Mouse (Mus musculus) spleen, embryonic (tissue): ENCODE data around the gene Acadvl.
"Not testable (repeated sequence)": the region's sequence is repeated elsewhere in the genome, so short reads cannot be mapped to it uniquely, and the experiment has no call there.

Source experiments
- CTCF ChIA-PET: fragments of 350-600 bp; sonication (Branson Sonifier 250); formaldehyde crosslinking; loops from one replicate; lab custom pipeline; 2022; lab: Charles Lee

Gene Acadvl

DNA sequence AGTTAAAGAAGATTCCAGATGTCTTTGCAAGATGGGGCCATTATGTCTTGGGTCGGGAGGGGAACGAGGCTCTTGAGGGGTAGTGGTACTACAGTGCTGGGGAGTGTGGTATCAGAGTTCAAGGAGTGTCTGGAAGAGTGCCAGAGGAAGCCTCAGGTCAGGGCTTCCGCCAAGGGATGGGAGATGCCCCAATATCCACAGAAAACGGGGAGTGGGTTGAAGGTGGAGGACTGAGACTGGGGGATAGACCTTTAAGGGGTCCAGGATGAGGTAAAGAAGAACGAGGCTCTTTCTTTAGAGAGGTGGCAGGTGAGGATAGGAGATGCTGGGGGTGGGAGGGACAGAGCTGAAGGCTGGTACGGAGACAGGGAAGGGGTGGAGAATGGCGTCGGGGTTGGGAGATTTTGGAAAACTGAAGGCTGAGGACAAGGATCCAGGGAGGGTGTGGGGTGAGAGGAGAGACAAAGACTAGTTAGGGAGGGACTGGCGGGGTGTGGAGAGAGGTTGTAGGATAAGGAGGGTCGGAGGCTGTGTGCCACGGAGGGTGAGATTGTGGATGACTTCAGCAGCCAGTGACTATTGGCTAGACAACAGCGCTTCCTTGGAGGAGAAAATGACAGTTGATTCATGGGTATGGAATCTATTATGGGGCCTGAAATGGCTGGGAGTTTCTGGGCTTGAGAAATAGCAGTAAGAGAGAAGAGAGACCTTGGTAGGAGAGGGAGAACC lies 13.4 kb upstream of the Acadvl start:
- CTCF ChIA-PET: interaction anchor here (0.5 to 0.7 kb wide), 2 partner anchors 37 to 725 kb away, joined by 4 read pairs; no protein-coding TSS in a partner anchor

DNA sequence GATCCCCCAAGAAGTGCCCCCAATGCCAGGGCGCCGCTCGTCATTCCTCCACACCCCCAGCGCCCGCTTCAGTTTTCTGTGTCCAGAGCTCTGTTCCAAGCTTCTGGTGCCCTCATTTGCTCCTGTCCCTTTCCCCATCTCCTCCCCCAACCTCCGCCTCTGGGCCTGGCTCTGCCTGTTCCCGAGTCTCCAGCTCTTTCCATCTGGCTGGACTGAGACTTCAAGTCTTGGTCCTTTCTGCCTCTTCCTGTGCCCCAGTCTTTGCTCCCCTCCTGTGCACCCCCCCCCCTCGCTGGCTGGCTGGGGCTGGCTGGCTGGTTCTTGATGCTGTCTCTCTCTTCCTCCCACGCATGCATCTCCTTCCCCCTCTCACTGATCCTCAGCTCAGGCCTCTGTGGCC lies 12.2 kb upstream of the Acadvl start:
- CTCF ChIA-PET: no interaction called here

DNA sequence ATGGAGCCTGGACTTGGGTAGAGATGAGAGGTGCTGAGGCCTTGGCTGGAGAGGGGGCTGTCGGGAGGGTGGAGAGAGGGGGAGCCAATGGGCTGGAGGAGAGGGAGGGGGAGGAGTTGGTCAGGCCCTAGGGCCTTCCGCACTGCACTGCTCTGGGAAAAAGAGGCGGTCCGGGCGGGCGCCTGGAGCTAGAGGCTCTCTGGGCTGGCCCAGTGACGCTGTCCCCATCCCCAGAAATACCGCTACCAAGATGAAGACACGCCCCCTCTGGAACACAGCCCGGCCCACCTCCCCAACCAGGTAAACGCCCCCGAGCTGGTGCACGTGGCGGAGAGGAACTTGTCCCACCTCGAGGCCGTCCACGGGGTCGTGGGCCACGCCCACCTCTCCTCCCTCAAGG lies 11.5 kb upstream of the Acadvl start:
- CTCF ChIA-PET: no interaction called here

DNA sequence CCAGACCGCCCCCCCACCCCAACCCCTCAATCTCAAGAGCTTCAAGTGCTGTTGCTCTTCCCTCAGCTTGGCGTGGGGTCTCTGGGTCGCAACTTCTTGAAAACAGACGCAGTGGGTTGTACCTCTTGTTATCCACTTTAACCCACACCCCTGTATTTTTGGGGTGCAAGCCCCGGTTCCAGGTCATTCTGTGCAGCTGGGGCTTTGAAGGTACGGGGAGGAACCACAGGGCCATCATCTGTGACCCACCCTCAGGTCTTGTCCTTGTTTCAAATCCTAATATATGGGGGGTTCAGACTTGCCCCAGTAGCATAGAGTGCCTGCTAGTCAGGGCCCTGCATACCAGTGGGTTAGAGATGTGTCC lies 8.9 kb upstream of the Acadvl start:
- CTCF ChIA-PET: no interaction called here

DNA sequence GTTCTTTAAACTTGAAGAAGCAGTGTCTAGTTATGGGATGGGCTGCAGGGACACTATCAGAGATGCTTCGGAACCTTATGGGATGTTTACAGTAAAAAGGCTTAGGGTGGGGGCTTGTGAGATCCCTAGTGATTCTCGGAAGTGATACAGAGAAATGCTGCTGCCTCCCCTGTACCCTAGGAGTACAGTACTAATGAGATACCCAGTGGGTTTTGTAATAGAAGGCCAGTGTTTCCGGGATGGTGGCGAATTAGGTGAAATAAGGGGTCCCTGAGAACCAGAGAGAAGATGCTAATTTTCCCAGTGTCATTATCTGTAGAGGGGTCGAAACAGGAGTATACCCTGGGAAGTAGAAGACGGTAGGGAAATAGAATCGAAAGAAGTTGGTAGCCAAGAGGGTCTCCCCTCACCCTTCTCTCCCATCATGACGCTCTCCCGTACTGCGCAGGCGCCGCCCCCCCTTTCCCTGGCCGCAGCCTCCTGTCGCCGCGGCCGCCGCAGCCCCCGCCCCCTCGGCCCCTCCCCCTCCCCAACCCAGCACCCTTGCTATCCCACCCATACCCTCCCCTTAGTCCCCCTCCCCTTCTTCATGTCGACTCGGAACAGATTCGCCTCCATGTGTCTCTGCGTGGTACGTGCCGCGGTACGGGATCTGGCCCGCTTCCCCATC lies 8.4 kb upstream of the Acadvl start:
- CTCF ChIA-PET: no interaction called here

DNA sequence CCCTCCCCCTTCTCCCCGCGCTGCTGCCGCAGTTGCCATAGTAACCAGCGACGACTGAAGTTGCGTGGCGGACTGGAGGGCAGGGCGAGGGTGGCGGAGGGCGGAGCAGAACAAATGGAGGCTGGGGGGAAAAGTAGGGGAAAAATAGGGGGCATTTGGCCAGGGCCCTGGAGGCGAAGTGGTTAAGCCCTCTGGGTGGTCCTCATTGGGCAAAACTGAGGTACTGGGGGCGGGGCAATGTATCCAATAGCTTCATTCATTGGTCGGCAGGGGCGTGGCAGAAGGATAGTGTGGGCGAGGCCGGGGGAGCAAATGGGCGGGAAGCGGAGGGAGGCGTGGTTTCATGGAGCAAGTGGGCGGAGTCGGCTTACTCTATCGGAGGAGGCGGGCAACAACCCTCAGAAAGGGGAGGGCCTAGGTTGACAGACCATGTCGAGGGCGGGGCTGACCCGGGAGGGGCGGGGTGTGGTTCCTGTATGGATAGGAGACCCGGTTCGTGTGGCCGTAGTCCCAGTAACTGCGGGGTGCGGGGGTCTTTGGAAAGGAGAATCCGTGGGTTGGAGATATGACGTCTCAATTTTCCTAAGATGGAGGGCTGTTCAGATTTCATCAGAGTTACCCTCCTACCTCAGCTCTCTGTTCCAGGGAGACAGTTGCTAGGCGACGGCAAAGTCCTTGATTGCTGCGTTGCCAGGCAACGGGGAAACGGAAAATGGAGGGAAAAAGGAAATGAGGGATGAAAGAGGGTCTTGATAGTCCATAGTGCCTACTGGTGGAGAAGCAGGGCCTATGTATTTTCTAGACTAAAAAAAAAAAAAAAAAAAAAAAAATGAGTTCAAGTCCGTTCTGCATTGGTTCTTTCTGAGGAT lies 6.3 kb upstream of the Acadvl start:
- CTCF ChIA-PET: interaction anchor here (0.6 kb wide), 1 partner anchor 84 kb away, joined by 15 read pairs; no protein-coding TSS in a partner anchor

DNA sequence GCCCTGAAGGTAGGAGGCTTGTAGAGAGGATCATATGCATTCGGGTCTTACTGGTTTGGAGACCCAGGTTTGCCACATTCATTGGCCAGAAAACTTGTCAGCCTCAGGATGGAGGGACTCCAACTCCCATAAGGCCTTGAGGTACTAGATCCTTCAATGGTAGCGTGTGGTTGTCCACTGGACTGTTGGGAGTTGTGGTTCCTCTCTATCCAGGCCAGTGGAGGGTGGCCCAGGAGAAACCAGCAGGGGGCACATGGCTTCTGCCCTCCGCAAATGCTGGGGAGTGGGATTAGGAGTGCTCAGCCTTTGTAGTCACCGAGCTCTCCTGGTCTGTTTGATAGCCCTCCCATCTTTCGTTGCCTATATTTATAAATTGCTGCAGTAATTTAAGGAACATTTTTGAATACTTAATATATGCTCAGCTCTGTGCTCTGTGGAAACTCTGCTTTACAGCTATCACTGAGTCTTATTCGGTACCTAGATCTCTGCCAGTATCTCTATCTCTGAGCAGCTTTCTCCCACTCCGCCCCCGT lies 5.6 kb upstream of the Acadvl start:
- CTCF ChIA-PET: no interaction called here

DNA sequence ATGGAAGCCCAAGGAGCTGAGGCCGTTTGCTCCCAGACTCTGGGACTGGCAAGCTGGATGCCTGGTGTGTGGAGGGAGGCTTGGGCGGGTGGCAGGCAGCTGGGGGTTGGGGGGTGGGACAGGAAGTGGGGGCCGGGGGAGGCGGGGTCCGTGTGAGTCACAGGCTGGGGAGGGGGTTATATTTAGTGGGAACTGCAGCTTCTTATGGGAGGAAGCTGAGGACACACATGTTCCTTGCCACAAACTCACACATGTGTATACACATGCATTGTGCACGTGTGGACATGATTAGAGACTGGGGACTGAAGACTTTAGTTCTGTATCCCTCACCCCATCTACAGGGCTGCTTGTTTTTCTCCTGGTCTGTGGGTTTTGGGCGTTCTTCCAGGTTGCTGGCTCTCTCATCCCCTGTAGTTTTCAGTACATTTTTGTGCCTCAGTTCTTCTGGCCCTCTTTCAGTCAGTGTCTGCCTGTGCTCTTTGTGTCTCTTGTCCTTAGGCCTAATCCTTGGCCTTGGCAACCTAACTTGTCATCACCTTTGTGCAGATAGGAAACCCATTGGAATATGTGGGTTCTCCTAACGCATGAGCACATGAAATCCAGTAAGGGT lies 4.9 kb upstream of the Acadvl start:
- CTCF ChIA-PET: no interaction called here

DNA sequence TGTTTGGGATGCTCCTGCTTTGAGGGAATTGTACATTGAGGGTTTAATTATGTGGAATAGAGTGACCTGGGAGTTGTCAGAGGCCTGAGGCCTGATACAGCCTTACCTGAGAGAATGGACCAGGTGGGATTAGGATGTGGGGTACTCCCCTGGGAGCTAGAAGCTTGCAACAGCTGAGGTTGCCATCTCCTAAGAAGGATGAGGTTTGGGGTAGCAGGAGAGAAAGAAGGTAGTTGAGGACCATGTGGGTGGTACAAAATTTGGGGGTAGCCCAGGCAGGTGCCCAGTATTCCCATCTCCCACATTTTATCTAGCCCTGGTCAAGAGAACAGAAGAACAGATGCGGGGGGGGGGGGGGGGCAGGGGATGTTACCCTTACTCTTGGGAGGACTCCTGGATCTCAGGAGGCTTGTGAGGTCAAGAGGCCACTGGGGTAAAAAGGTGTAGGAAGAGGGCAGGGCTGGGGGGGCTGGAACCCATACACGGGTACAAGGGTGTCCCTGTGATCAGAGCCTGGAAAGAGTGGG lies 4.3 kb upstream of the Acadvl start:
- CTCF ChIA-PET: interaction anchor here (0.7 kb wide), 1 partner anchor 46 kb away, joined by 3 read pairs; no protein-coding TSS in a partner anchor

DNA sequence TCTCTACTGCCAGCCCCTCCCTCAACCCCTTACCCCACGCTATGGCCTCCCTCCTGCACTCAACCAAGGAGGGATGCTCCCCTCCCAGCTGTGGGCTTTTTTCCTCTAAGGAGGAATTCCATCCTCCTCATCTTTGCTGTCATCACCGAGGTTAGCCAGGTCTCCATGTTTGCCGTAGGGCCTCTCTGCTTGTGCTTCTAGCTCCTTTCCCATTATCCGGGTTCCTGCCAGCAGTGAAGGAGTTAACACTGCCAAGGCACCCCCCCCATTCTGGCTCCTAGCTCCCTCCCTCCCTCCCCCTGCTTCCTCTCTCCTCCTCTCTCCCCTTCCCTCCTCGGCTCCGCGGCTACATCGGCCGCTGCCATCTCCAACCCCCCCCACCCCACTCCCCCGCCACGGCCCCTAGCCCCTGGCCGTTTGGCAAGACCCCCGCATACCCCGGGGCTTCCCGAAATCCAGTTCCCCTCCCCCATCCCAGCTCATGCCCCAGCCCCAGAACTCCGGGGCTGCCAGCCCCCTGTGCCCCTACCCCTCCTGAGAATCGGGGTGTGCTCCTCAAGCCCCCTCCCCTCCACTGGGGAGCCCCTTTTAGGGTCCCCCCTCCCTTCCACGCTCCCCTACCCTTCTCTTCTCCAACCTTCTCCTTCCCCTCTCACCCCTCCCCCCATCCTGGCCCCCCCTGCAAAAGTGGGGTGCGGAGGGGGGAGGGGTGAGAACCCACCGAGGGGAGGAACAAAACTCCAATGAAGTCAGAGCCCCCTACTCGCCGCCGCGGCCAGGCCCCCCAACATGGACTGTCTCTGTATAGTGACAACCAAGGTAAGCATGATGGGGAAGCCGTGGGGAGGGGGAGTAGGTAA lies 3.1 kb upstream of the Acadvl start:
- CTCF ChIA-PET: interaction anchor here (0.6 to 0.7 kb wide), 3 partner anchors 45 to 385 kb away, joined by 3 to 8 read pairs (median 3); no protein-coding TSS in a partner anchor

DNA sequence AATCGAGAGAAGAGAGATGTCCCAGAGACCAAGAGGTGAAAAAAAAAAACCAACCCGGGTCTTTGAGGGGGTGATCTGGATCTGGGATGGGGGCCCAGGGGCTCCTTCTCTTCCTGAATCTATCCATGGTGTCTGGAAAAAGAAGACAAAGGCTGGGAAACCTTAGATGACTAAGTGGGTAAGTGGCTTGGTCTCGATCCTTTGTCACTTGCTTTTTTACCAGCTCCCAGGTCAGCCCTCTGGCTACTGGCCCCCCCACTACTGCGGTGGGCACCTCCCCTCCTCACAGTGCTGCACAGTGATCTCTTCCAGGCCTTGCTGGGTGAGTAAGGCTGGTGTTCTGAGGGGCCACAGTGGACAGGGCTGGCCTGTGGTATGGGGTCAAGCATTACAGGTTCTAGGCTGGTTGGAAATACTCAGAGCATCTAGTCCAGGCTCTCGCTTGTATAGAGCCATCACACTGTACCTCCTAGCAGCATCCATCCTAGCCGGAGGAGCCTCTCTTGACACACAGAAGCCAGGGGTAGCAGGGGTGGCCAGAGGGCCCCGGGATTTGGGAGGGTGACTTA lies 2.1 kb upstream of the Acadvl start:
- CTCF ChIA-PET: no interaction called here

DNA sequence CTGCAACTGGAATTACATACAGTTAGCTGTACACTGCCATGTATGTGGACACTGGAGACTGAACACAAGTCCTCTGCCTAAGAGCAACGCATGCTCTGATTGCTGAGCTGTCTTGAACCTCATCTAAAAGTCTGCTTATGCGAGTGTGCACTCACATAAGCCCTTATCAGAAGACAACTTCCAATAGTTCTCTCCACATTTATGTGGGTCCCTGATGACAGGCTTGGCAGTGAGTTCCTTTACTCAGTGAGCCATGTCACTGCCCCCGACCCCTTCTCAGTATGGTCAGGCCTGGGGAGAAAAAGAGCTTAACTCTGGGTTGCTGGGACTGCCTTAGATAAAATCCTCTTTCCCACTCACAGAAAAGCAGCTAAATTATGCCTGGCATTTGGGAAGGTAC lies 1.5 kb upstream of the Acadvl start, which contains the start of gene Dlg4:
Gene Dlg4 (plus strand): TSS at position 274 of the 400 bp plus-strand sequence.
- CTCF ChIA-PET: no interaction called here

DNA sequence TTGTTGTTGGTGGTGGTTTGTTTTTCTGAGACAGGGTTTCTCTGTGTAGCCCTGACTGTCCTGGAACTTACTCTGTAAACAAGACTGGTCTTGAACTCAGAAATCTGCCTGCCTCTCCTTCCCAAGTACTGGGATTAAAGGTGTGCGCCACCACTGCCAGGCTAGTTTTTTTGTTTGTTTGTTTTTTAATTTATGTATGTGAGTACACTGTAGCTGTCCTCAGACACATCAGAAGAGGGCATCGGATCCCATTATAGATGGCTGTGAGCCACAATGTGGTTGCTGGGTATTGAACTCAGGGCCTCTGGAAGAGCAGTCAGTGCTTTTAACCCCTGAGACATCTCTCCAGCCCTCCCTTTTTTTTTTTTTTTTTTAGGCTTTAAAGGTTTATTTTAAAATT lies 966 bp upstream of the Acadvl start:
- CTCF ChIA-PET: not testable (repeated sequence)

DNA sequence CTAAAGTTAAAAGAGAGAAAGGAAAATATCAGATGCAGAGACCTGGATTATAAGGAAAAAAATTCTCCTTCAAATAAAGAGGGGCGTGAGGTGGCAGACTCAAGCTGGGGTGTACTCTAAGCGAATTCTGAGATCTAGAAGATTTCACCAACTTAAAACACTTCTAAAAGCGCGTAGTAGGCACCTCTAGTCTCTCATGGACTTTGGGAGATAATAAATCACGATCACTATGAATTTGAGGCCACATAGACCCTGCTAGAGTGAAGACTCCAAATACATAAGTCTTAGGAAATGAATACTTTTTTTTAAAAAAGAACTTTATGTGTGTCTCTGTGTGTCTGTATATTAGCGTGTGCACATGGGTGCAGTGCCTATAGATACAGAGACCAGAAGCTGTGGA lies 466 bp upstream of the Acadvl start:
- CTCF ChIA-PET: no interaction called here

DNA sequence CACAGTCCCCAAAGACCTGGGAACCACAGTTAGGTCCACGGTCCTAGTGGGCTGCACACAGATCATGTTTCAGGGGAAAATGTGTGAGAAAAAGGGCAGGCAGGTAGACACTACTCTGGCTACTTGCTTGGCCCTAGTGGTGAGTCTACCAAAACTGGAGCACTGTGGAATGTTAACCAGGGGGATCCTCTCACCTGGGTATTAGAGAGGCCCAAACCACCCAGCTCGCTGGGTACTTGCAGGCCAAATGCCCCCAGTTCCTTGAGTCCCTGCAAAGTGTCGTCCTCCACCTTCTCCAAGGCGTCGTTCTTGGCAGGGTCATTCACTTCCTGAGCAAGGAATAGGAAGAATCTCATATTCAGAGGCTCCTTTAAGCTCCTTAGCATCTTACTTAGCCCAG lies 1.2 kb downstream of the Acadvl start:
- CTCF ChIA-PET: no interaction called here

DNA sequence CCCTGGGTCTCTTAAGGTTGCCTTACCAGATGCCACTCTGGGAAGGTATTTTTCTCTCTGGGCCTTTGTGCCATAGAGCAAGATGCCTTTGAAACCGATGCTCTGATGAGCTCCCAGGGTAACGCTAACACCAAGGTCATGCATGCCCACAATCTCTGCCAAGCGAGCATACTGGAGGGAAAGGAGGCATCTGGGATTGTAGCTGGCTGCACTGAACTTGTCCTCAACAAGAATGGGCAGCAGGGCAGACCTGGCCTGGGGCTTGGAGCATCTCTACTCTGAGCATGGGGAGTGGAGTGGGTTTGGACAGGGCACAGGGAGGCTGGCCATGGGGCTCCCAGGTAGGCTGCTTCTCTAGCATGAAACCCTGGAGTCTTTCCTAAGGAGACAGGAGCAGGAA lies 1.8 kb downstream of the Acadvl start:
- CTCF ChIA-PET: interaction anchor here (0.5 kb wide), 1 partner anchor 594 kb away, joined by 3 read pairs; no protein-coding TSS in a partner anchor

DNA sequence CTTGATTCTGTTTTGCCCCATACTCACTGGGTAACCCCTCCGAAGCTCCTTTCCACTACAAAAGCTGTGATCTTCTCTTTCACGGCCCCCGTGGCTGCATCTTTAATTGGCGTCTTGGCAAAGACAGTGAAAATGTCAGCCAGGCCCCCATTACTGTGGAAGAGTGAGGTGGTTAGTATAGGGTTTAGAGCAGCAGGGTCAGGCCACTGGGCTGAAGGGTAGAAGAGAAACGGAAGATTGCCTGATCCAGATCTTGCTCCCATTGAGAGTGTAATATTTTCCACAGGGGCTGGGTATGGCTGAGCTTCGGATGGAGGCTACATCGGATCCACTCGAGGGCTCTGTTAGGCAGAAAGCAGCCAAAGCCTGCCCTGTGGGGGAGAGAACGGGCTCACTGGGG lies 2.3 kb downstream of the Acadvl start:
- CTCF ChIA-PET: interaction anchor here (0.5 to 0.7 kb wide), 2 partner anchors 321 to 594 kb away, joined by 3 read pairs; no protein-coding TSS in a partner anchor

DNA sequence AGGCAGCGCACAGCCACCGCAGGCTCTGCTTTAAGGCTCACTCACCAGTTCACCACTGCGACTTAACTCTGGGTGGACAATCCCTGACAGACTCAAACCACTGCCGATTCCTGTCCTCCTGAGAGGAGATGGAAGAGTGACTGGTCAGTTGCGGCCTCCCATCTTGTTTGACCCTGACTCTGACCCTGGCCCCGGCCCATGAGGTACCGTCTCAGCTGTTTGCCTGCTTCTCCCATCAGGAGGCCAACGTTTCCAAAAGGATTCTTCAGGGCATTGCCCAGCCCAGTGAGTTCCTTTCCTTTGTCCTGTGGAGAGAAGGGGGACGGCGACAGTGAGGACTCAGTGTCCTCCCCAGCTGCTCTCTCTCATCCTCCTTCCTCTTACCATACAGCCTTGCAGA lies 4.2 kb downstream of the Acadvl start:
- CTCF ChIA-PET: no interaction called here

DNA sequence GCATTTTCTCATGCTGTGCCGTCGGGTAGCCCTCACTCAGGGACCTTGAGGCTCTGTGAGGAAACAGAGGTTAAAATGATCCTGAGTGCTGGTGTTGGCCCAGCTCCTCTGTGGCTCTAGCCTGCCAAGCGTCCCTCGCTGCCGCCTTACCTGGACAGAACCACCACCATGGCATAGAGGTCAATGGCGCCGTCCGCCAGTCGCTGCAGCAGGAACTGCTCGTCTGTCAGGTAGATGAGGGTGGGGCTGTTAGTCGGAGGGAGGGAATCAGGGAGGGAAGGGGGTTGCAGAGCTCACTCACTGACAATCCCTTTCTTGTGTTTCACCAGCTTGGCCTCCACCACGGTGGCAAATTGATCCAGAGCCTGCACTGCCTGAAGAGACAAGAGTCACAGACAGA lies 4.7 kb downstream of the Acadvl start:
- CTCF ChIA-PET: no interaction called here

DNA sequence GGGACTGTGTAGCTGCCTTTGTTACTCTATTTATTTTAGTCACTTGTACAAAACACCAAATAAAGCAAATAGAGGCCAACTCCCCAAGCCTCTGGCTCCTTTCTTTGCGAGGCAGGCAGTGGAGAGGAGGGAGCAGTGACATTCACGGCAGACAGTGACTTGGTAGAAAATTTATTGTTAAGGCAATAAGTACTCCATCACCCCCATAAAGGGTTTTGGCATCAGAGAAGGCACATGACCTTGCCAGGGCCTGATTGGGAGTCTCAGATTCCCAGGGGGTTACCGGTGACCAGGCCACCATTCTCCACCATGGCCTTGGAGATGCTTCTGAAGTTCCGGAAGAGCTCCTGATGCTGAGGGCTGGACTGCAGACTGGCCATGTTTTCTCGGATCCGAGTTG lies 5.2 kb downstream of the Acadvl start:
- CTCF ChIA-PET: no interaction called here
